Mouse (Mus musculus): Measurements from ENCODE around the gene Maml2.
"Not testable (repeated sequence)": the region's sequence is repeated elsewhere in the genome, so short reads cannot be mapped to it uniquely, and the experiment has no call there.

The Maml2 gene

DNA sequence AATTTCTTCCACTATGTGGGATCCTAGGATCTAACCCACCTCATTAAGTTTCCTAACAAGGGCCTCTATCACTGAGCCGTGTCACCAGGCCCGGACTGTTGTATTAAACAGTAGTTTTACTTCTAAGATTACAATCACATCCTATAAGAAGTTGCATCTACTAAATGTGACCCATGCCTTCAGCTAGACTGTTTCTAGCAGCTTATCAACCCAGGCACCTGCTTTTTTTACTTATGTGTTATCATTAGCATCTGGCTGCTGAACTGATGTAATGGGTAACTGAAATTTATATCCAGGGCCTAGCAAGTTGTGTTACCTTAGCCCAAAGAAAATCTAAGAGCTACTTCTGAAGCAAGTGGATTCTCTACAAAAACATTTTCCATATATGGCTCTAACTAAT, 380.3 kb downstream of the Maml2 start:
- no peak for DNase-seq (ENCODE audit: low spot score)

- no peak for DNase-seq (ENCODE audit: low spot score)
Observed at GRCm38 (mm10) chr9:13679696-13680095, 381.9 kb downstream of the Maml2 start.

- no peak for DNase-seq (ENCODE audit: low spot score)
Observed at GRCm38 (mm10) chr9:13681147-13681546, 383.4 kb downstream of the Maml2 start.

GRCm38 (mm10) chr9:13681581-13682038, 383.9 kb downstream of the Maml2 start:
- DNase-seq (ENCODE audit: low spot score), result peak; percentile 32

DNA sequence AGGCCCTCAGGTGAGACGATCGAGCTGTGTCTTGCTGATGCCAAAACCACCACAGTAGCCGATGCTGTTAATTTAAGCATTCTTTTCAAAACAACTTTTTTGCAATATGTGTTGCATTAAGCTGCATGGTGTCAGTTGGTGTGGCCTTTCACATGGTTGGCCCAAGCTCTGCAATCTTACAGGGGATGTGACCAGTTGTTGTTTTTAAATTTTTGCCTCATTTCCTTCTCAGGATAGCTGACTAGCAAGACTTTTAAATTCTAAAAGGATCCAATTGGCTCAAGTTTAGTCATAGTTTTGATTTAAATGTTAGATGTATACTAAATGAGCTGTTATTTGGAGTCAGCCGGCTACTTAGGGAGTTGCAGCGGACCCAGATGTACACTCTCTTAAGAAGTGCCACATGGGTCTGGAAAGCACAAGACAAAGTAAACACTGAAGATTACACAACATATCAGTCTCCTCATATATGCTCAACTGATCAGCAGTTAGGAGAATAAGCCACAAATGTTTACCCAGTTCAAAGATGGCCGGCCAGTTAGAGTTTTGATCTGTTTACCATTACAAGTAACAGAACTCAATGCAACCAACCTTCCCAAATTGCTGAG, 386.7 kb downstream of the Maml2 start:
- DNase-seq (ENCODE audit: low spot score), result no peak

GRCm38 (mm10) chr9:13686977-13687659, 389.4 kb downstream of the Maml2 start:
- no peak for DNase-seq (ENCODE audit: low spot score)

DNA sequence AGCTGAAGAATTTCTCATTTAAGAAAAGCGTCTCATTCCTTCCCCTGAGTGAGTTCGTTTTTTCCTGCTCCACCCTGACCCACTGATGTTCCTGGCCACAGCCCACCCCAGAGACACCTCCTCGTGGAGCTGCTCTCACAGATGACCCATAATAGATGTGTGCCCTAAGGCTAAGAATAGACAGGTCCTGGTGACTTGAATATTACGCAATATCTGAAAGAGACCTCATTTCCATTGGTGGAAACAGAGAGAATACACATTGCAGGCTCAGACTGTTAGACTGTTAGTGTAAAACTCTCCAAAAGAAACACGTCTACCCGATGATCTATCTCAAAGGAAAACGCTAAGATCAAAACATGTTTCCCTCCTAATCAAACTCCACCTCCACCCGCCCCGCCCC, 391.2 kb downstream of the Maml2 start:
- DNase-seq (ENCODE audit: low spot score), result no peak

GRCm38 (mm10) chr9:13690321-13690720, 392.6 kb downstream of the Maml2 start:
- no peak for DNase-seq (ENCODE audit: low spot score)

DNA sequence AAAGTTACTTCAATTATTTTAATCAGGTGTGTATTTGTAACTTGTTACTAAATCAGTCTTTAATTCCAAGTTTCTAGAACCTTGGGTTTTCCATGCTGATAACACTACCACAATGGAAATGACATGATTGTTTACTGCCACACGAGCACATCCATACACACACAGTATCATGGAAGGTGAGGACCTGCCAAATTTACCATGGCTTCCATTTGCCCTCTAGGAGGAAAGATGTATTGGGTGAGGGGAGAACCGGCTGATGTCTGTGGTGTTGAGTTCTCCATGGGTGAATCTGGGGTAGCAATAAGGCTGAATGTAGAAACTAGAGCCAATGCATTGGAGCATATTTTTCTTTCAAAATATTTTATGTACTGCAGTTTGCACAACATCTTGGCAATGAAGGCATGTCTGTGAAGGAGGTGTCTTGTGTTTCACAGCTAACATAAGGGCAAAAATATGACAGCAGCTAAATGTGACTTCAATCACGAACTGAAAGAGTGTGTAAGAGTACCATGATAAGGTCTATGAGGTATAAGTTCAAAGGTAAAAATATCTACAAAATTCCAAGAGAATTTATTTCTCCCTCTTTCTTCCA, 396.0 kb downstream of the Maml2 start:
- DNase-seq (ENCODE audit: low spot score), result no peak

GRCm38 (mm10) chr9:13694293-13694692, 396.5 kb downstream of the Maml2 start:
- no peak for DNase-seq (ENCODE audit: low spot score)

DNA sequence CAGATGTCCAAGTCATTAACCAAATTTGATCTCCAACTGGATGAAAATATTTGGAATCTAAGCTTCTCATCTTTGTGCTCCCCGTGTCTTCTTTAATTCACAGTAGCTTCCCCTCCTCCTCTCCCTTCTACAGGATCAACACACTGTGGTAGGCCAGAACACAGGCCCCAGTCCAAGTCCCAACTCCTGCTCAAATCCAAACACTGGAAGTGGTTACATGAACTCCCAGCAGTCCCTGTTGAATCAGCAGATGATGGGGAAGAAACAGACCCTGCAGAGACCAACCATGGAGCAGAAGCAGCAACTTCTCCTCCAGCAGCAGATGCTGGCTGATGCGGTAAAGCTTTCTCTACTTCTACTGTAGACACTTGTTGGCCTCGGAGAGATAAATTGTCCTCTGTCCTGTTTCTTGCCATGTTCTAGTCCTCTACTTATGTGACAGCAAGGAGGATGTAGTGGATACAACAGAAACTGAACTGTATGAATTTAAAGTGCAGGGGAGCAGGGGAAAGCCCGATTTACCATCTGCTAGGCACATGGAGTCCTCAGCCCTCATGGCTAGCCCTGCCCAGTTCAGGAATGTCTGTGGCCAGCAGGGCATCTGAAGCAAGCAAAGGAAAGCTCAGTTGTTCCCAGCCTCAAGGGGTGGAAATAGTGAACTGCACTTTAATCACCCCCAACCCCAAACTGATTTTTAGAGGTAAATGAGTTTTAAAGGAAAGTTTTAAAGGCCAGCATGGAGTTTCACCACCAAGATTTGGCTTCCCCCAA, 399.5 kb downstream of the Maml2 start:
- no peak for DNase-seq (ENCODE audit: low spot score)

GRCm38 (mm10) chr9:13697869-13698268, 400.1 kb downstream of the Maml2 start:
- no peak for DNase-seq (ENCODE audit: low spot score)

DNA sequence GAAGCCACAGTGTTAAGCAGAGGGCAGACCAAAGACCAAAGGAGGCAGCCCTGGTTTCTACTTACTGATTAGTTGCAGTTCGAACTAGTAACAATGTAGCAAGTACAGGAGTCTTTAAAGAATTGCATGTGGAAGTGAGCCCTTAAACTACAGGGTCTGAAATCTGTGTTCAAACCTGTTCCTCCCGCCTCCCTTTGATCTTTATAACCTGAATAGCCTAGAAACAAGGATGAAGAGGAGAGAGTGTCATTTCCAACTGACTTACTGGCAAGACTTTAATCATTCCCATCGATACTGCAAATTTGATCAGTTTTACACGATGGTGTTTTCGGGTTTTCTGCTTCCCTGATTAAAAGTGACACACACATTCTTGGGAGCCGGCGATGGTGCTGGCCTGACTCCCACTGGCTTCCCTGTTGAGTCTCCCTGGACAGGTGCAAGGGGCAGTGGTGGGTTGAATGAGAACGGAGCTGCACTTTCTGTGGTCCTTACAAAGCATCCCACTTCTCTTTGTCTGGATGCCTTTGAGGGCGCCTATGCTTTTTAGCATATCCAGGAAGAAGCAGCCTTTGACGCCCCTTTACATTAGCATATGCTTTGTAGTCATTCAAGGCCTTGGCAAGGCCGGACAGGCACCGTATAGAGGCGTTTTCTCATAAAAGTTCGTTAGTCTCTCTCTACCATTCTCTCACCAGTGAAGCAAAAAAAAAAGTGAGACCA, 401.5 kb downstream of the Maml2 start:
- DNase-seq (ENCODE audit: low spot score), result no peak

DNA sequence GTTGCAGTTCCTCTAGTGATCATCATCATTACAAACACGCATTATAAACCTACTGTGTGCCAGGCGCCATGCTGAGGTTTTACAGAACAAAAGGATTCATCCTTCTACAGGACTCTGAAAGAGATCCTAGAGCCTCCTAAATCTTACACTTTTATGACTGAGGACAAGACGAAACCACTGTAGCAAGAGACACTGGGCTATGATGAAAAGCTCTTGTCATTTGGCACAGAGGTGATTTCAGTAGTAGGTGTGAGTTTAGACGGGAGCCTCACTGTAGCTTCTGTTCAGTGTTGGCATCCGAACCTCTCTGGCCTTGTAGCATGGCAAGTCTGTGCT, 402.0 kb downstream of the Maml2 start:
- no peak for DNase-seq (ENCODE audit: low spot score)

DNA sequence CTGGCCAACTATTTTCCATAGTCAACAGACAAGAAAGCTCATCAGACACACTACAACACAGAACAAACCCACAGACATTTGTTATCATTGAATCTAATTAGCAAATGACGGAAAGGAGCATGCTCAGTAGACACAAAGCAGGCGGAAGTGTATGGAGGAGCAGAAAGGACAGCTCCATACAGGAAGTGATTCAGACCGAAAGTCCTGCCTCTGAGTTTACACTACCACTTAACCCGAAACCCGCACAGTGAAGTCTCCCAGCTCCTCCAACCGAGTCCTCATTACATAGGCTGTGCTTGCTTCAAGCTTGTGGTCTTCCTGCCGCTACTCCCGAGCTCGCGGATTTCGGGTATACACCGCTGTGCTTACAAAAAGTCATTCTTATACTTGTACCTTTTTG, 404.0 kb downstream of the Maml2 start:
- no peak for DNase-seq (ENCODE audit: low spot score)

GRCm38 (mm10) chr9:13703100-13703499, 405.3 kb downstream of the Maml2 start:
- DNase-seq (ENCODE audit: low spot score), result no peak

DNA sequence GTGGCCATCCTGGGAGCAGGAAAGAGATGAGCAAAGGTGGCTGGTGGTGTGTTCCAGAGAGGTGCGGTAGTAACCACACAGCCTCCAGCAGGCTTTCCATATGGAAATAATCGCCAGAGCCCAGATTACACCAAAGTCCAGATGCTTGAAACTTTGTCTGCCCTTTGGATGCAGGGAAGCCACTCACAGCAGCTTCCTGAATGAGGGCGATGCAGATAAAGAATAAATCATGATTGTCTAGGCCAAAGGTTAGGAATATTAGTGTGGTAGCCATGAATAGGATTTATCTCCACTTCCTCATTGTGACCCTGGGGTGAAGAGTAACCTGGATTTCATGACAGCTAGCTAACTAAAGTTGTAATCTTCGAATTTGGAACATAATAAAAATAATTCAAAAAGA, 407.2 kb downstream of the Maml2 start:
- DNase-seq (ENCODE audit: low spot score), result no peak

DNA sequence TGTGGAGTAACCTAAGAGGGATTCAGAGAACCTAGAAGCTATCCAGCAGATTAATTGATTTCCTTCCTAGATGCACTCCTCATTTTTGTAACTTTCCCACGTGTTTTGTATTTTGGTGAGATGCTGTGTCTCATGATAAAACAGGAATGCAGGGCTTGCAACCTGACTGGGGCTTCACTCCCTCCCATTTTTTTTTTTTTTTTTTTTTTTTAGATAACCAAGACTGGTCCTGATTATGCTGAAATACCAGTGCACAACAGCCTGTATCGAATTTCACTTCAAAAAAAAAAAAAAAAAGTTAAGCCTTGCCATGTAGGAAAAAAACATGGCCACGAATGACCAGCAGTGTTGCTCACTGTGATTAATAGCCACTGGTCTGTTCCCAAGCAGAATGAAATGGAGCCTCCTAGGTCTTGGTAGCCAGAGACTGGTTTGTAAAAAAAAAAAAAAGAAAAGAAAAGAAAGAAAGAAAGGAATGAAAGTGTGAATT, 409.4 kb downstream of the Maml2 start:
- DNase-seq (ENCODE audit: low spot score), result no peak

DNA sequence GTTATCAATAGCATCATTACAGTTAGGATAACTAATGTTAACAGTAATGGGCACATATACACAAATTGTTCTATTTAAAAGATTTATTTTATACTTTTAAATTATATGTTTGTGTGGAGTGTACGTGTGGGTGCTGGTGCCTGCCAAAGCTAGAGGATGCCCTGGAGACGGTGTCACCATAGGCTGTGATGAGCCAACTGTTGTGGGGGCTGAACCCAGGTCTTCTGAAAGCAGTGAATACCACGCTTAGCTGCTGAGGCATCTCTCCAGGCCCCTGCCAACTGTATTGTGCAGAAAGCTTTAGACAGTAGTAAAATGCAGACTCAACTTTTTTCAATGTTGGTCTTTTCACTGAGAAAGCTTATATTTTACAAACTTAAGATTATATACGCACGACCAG, 411.7 kb downstream of the Maml2 start:
- no peak for DNase-seq (ENCODE audit: low spot score)

GRCm38 (mm10) chr9:13715891-13716290, 418.1 kb downstream of the Maml2 start:
- DNase-seq (ENCODE audit: low spot score), result not testable (repeated sequence)

DNA sequence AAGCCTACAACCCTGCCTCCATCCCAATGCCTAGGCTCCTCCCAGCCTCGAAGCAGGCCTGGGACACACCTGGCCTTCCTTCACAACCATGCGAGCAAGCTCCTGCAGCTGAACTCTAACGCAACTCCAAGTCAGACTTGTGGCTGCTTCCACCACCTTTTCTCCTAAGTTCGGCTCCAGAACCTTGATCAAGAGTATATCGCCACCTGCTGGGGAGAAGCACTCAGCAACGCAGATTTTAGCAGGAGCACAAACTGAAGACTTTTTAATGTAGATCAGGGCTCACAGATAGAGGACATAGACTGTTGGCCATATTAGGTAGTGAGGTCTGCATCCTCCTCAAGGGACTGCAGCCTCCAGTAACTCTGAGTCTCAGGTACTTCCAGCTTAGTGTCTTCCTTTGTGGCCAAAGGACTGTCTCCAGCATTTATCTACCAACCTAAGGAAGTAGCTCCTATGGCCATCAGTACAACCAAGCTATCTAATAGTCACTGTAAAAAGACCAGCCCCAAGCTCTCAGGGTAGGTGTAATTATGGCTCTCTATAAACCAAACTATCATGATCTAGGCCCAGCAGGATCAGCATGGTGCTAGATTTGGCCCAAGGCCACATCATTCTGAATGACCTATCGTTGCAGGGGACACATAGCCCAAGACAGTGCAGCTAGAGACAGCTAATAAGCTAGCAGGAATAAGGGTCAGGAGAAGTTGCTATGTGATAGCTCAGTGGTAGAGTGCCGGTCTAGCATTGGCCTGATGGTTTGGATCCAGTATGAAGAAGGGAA, 418.8 kb downstream of the Maml2 start:
- DNase-seq (ENCODE audit: low spot score), result peak; percentile 65
